Mouse (Mus musculus) limb, embryonic 14.5 days (tissue): Measurements from ENCODE around the gene Sun5. TPM values are rescaled to one million over a fixed set of nuclear protein-coding genes. Genes with fewer than 3 reads are reported as not detected.

Source experiments
- ATAC-seq: fragments of 200-750 bp; cut with Nextera tagmentation; 2 replicates; pipeline ENCODE4 v1.8.0; 2017; ENCODE audit warnings: low read depth, moderate number of reproducible peaks, moderate TSS enrichment; ENCODE audit not compliant: low FRiP score
- DNase-seq: peaks from one replicate; pipeline ENCODE4 v3.0.0-alpha.2; 2015; ENCODE audit warnings: low spot score
- H3K27ac ChIP-seq: fragments of 300-500 bp; sonication (generic); replicated peaks from 2 replicates; pipeline ENCODE4 v1.5.1; 2014; ENCODE audit warnings: low read depth, mild to moderate bottlenecking, low read length, moderate library complexity, mixed read lengths
- H3K27me3 ChIP-seq: fragments of 300-500 bp; sonication (generic); 2 replicates; pipeline ENCODE4 v1.6.1; 2014; ENCODE audit warnings: low read length, mixed read lengths; ENCODE audit not compliant: control insufficient read depth, insufficient read depth
- H3K36me3 ChIP-seq: fragments of 300-500 bp; sonication (generic); 2 replicates; pipeline ENCODE4 v1.6.1; 2014; ENCODE audit warnings: mild to moderate bottlenecking, low read length, moderate library complexity, mixed read lengths; ENCODE audit not compliant: control insufficient read depth, insufficient read depth
- H3K4me1 ChIP-seq: fragments of 300-500 bp; sonication (generic); 2 replicates; pipeline ENCODE4 v1.6.1; 2014; ENCODE audit warnings: antibody characterized with exemption, low read length, mixed read lengths; ENCODE audit not compliant: control insufficient read depth, insufficient read depth
- H3K4me2 ChIP-seq: fragments of 300-500 bp; sonication (generic); replicated peaks from 2 replicates; pipeline ENCODE4 v1.6.1; 2014; ENCODE audit warnings: low read depth, mild to moderate bottlenecking, low read length, moderate library complexity; ENCODE audit not compliant: severe bottlenecking
- H3K4me3 ChIP-seq: fragments of 300-500 bp; sonication (generic); replicated peaks from 2 replicates; pipeline ENCODE4 v1.5.1; 2014; ENCODE audit warnings: low read length
- H3K9ac ChIP-seq: fragments of 300-500 bp; sonication (generic); 2 replicates; pipeline ENCODE4 v1.6.1; 2014; ENCODE audit warnings: mild to moderate bottlenecking, low read depth, low read length, moderate library complexity; ENCODE audit not compliant: severe bottlenecking
- H3K9me3 ChIP-seq: fragments of 300-500 bp; sonication (generic); 2 replicates; pipeline ENCODE4 v1.6.1; 2016; ENCODE audit warnings: low read length; ENCODE audit not compliant: control insufficient read depth
- POLR2A ChIP-seq: fragments of 200-500 bp; IDR thresholded peaks from 2 replicates; pipeline ENCODE4 v1.8.0; 2012; ENCODE audit warnings: inconsistent platforms, mild to moderate bottlenecking, moderate library complexity, borderline replicate concordance; ENCODE audit not compliant: insufficient read depth, insufficient read length; ENCODE audit errors: extremely low read depth
- WGBS: fragments of 180-500 bp; shearing (Covaris S2); extraction: QIAGEN DNeasy Blood & Tissue Kit; methylation state at CpG from one replicate; pipeline ENCODE4 v1.1.7; 2014; 5-methylcytosine and 5-hydroxymethylcytosine counted together
- polyA plus RNA-seq, 2 experiments: library from polyadenylated mRNA; depleted of rRNA in 1 of 2; stranded (reverse) in 1 of 2; unstranded in 1 of 2; fragments of >200 nt; fragmentation: Nextera tagmentation in 1 of 2; extraction: Ambion mirVana in 1 of 2; gene quantifications; 2 replicates each; pipeline versions ENCODE4 v1.2.1 to v1.2.3; 2012 to 2014

The Sun5 gene
- polyA plus RNA-seq (2012; rRNA removed) = not detected in 2 replicates
- polyA plus RNA-seq (2014; fragmentation: Nextera tagmentation; extraction: Ambion mirVana) = not detected in 2 replicates

DNA sequence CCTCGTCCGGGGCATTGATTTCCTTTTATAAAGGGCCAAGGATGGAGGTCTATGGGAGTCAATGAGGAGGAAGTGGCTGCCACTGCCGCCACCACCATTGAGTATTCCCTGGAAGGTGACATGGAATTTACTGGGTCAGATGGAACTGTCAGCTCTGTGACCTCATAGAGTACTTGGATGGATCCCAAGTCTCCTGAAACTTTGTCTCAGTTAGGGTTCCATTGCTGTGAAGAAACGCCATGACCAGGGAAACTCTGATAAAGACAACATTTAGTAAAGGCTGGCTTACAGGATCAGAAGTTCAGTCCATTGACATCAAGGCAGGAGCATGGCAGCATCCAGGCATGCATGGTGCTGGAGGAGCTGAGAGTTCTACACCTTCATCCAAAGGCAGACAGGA is at the start of gene Sun5:
Sun5 (minus strand) TSS at position 101 of the 400 bp plus-strand sequence.
- H3K9ac ChIP-seq = no peak within 1 kb of the TSS
- H3K9me3 ChIP-seq = no peaks in the 10 kb centered on the region

DNA sequence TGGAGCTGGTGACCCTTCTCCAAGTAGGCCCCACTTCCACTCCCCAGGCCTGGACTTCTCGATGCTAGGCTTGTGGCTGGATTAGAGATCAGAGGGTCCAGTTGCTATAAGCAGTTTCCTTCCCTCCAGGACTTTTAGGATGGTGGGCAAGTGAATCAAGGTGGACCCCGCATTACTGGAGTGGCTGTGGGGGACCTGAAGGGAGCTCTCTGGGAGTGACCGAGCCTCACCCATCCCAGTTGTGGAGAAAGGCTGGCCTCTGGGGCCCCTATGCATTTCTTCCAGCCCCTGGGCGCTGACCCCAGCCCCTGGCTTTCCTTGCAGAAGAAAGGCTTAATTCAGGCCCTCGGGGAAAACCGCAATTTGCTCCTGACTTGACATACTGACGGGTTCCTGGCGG is 47.0 kb upstream of the Sun5 start, which contains the start of gene Bpifb3:
Bpifb3 (plus strand) TSS at position 301 of the 400 bp plus-strand sequence.
- Histone ChIP-seq H3K4me3 (no peak within 1 kb of the TSS), H3K27ac (no peak within 1 kb of the TSS), H3K36me3 (no peaks in the 10 kb centered on the region), H3K9me3 (no peaks in the 10 kb centered on the region), H3K4me2 (no peak within 1 kb of the TSS), H3K4me1 (no peaks in the 10 kb centered on the region), H3K9ac (no peak within 1 kb of the TSS), H3K27me3 (no peaks in the 10 kb centered on the region)
- DNase-seq = no peak
- no peak for TF ChIP-seq POLR2A
- 67% methylated on average over 8 of the region's 8 CpGs for WGBS
- no peak for ATAC-seq

More for the DNA sequence above, at the start of gene Sun5:
- no peak within 1 kb of the TSS for H3K4me2 ChIP-seq
- DNase-seq (no peak), ATAC-seq (no peak)
- TF ChIP-seq POLR2A = no peak
- 90% methylated on average over 4 of the region's 4 CpGs for WGBS
- no peaks in the 10 kb centered on the region for H3K27me3 ChIP-seq
- H3K36me3 ChIP-seq = no peaks in the 10 kb centered on the region
- H3K4me3 ChIP-seq = no peak within 1 kb of the TSS
- H3K27ac ChIP-seq = no peak within 1 kb of the TSS
- no peaks in the 10 kb centered on the region for H3K4me1 ChIP-seq

DNA sequence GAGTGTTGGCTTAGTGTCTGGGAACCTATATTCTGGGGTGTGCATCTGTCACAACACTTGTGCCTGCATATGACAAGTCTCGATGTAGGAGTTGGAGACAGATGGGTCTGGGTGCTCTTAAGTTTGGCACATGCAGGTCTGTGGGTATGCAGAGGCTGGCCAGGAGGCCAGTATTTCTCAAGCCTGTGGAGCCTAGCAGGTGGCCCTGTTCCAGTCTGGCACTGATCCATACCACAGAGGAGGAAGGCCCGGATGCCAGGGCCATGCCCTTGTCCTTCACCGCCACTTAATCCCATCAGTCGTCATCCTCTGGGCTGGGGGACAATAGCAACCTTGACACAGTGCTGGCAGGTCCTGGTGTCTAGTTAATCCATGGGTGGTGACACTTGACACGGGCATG is 43.3 kb upstream of the Sun5 start:
- ATAC-seq (no peak; the same call in 1 of the 2 replicates), DNase-seq (no peak)
- 72% methylated on average over 5 of the region's 5 CpGs for WGBS
- no peak for TF ChIP-seq POLR2A
- no peak overlapping the region for H3K9ac ChIP-seq
- no peak overlapping the region for H3K4me3 ChIP-seq
- H3K4me1 ChIP-seq = no peaks in the 10 kb centered on the region
- H3K36me3 ChIP-seq = no peaks in the 10 kb centered on the region
- no peak overlapping the region for H3K27ac ChIP-seq
- no peak overlapping the region for H3K4me2 ChIP-seq
- no peaks in the 10 kb centered on the region for H3K9me3 ChIP-seq
- H3K27me3 ChIP-seq = no peaks in the 10 kb centered on the region

DNA sequence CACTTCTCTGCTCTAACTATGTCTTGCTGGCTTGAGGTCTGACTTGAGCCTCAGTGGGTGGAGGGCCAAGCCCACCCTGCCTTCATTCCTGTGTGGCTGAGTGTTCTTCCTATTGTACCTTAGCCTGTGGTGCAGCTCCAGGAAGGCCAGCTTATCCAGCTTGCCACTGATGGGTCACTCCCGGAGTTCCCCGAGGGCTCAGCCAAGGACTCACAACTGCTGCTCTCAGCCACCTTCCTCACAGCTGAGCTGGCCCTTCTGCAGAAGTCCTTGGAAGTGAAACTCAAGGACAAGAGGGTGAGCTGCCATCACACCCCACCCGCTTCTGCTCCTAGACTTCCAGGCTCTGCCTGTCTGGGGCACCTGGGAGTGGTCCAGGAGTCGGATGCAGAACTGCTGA is 35.7 kb upstream of the Sun5 start:
- H3K4me2 ChIP-seq = no peak overlapping the region
- 92% methylated on average over 4 of the region's 4 CpGs for WGBS
- H3K9me3 ChIP-seq = no peaks in the 10 kb centered on the region
- no peak for ATAC-seq
- no peaks in the 10 kb centered on the region for H3K36me3 ChIP-seq
- H3K4me3 ChIP-seq = no peak overlapping the region
- H3K4me1 ChIP-seq = no peaks in the 10 kb centered on the region
- DNase-seq = no peak
- H3K27ac ChIP-seq = no peak overlapping the region
- H3K9ac ChIP-seq = no peak overlapping the region
- TF ChIP-seq POLR2A = no peak
- H3K27me3 ChIP-seq = no peaks in the 10 kb centered on the region

DNA sequence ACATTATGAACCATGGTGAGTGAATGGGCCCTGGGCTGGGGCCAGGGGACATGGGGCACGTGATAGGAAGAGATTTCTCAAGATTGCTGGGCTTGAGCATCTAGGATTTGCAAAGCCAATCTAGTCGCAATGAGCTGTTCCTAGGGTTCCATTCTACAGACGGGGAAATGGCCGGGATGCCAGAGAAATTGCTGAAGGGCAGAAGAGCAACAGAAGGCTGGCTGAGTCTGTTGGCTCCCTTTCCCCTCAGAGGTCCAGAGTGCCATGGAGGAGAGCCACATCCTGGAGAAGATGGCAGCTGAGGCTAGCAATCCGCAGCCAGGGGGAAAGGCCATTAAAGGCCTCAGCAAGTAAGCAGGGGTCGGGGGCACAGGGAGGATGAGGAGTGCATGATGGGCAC is 31.8 kb upstream of the Sun5 start:
- no peak for TF ChIP-seq POLR2A
- 82% methylated on average over 6 of the region's 6 CpGs for WGBS

DNA sequence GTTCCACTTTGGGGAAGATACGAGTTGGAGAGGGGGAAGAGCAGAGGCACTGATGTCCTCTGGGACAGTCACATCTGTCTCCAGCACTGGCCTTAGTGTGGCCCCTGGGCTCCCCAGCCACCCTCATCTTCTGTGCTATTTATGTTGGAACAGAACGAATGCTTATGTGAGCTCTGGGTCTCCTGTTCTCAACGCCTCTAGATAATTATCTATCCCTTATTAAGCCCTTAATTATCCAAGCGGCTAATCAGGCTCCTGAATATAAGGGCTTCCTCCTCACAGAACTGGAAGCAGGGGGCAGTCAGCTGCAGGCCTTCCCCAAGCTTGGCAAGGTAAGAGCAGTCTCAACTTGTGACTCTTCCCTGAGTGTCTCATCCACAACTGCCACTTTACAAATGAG is 29.2 kb upstream of the Sun5 start, which contains the start of gene Bpifb6:
Bpifb6 (plus strand) TSS at position 301 of the 400 bp plus-strand sequence.
- no peak within 1 kb of the TSS for H3K4me3 ChIP-seq
- DNase-seq (no peak), ATAC-seq (no peak)
- no peak for TF ChIP-seq POLR2A
- H3K36me3 ChIP-seq = no peaks in the 10 kb centered on the region
- 64% methylated on average over 4 of the region's 4 CpGs for WGBS
- H3K4me1 ChIP-seq = no peaks in the 10 kb centered on the region
- H3K9me3 ChIP-seq = no peaks in the 10 kb centered on the region
- no peaks in the 10 kb centered on the region for H3K27me3 ChIP-seq
- no peak within 1 kb of the TSS for H3K4me2 ChIP-seq
- H3K27ac ChIP-seq = no peak within 1 kb of the TSS
- no peak within 1 kb of the TSS for H3K9ac ChIP-seq

More for the DNA sequence above, 31.8 kb upstream of the Sun5 start:
- no peak overlapping the region for H3K4me3 ChIP-seq
- DNase-seq (no peak), ATAC-seq (no peak)
- no peaks in the 10 kb centered on the region for H3K4me1 ChIP-seq
- no peaks in the 10 kb centered on the region for H3K36me3 ChIP-seq
- H3K4me2 ChIP-seq = no peak overlapping the region
- no peak overlapping the region for H3K9ac ChIP-seq
- H3K9me3 ChIP-seq = no peaks in the 10 kb centered on the region
- no peak overlapping the region for H3K27ac ChIP-seq
- H3K27me3 ChIP-seq = no peaks in the 10 kb centered on the region
